Mouse (Mus musculus) kidney, embryonic 14.5 days (tissue): ENCODE data around the gene Cd86. TPM values are rescaled to one million over a fixed set of nuclear protein-coding genes. Genes with fewer than 3 reads are reported as not detected.

ENCODE experiments used
- ATAC-seq: fragments of 200-750 bp; cut with Nextera tagmentation; 2 replicates; pipeline ENCODE4 v1.8.0; 2017; ENCODE audit warnings: moderate number of reproducible peaks, mild to moderate bottlenecking, moderate TSS enrichment, moderate library complexity; ENCODE audit not compliant: low FRiP score, low TSS enrichment
- H3K27ac ChIP-seq: fragments of 300-500 bp; sonication (generic); 2 replicates; pipeline ENCODE4 v1.5.1; 2014; ENCODE audit warnings: low read depth, mild to moderate bottlenecking, low read length, moderate library complexity, mixed read lengths
- H3K27me3 ChIP-seq: fragments of 300-500 bp; sonication (generic); 2 replicates; pipeline ENCODE4 v1.6.1; 2014; ENCODE audit warnings: mild to moderate bottlenecking, low read length; ENCODE audit not compliant: control insufficient read depth, insufficient read depth
- H3K36me3 ChIP-seq: fragments of 300-500 bp; sonication (generic); 2 replicates; pipeline ENCODE4 v1.6.1; 2014; ENCODE audit warnings: low read length, mixed read lengths; ENCODE audit not compliant: control insufficient read depth, insufficient read depth
- H3K4me1 ChIP-seq: fragments of 300-500 bp; sonication (generic); 2 replicates; pipeline ENCODE4 v1.6.1; 2014; ENCODE audit warnings: low read length, mixed read lengths; ENCODE audit not compliant: control insufficient read depth, insufficient read depth
- H3K4me2 ChIP-seq: fragments of 300-500 bp; sonication (generic); replicated peaks from 2 replicates; pipeline ENCODE4 v1.6.1; 2014; ENCODE audit warnings: low read depth, mild to moderate bottlenecking, low read length
- H3K4me3 ChIP-seq: fragments of 300-500 bp; sonication (generic); 2 replicates; pipeline ENCODE4 v1.5.1; 2014; ENCODE audit warnings: mild to moderate bottlenecking, low read length
- H3K9ac ChIP-seq: fragments of 300-500 bp; sonication (generic); 2 replicates; pipeline ENCODE4 v1.6.1; 2014; ENCODE audit warnings: low read depth, mild to moderate bottlenecking, low read length, moderate library complexity
- H3K9me3 ChIP-seq: fragments of 300-500 bp; sonication (generic); 2 replicates; pipeline ENCODE4 v1.6.1; 2016; ENCODE audit warnings: low read length; ENCODE audit not compliant: control insufficient read depth
- WGBS: fragments of 180-500 bp; shearing (Covaris S2); extraction: QIAGEN DNeasy Blood & Tissue Kit; methylation state at CpG from one replicate; pipeline ENCODE4 v1.1.7; 2014; 5-methylcytosine and 5-hydroxymethylcytosine counted together
- polyA plus RNA-seq: library from polyadenylated mRNA; unstranded; fragments of >200 nt; fragmentation: Nextera tagmentation; extraction: Ambion mirVana; gene quantifications from 2 replicates; pipeline ENCODE4 v1.2.1, GENCODE M21; 2014

Gene Cd86
- polyA plus RNA-seq, 1 experiment from 2014 or later, result 1.2 TPM

GRCm38 (mm10) chr16:36645124-36645523 lies 20.8 kb downstream of the Cd86 start:
- no peaks in the 10 kb centered on the region for H3K9me3 ChIP-seq
- H3K36me3 ChIP-seq, result no peaks in the 10 kb centered on the region
- H3K27me3 ChIP-seq, result no peaks in the 10 kb centered on the region
- no peak overlapping the region for H3K4me2 ChIP-seq
- H3K27ac ChIP-seq, result no peak overlapping the region
- H3K4me3 ChIP-seq, result no peak overlapping the region
- no peak for ATAC-seq
- no peak overlapping the region for H3K9ac ChIP-seq
- 78% methylated on average over 6 of the region's 6 CpGs for WGBS
- H3K4me1 ChIP-seq, result no peaks in the 10 kb centered on the region

GRCm38 (mm10) chr16:36642696-36643046 lies 23.2 kb downstream of the Cd86 start:
- Histone ChIP-seq H3K9me3 (peaks cover 2% of the 10 kb centered on the region; the same call in 1 of the 2 replicates), H3K4me3 (no peak overlapping the region), H3K4me2 (no peak overlapping the region), H3K4me1 (no peaks in the 10 kb centered on the region), H3K27me3 (no peaks in the 10 kb centered on the region), H3K36me3 (no peaks in the 10 kb centered on the region), H3K9ac (no peak overlapping the region), H3K27ac (no peak overlapping the region)
- WGBS, result 88% methylated on average over 5 of the region's 5 CpGs
- no peak for ATAC-seq

GRCm38 (mm10) chr16:36641830-36642695 lies 23.8 kb downstream of the Cd86 start:
- no peak overlapping the region for H3K4me2 ChIP-seq
- no peaks in the 10 kb centered on the region for H3K36me3 ChIP-seq
- WGBS, result 72% methylated on average over 14 of the region's 14 CpGs
- ATAC-seq, result no peak
- no peaks in the 10 kb centered on the region for H3K4me1 ChIP-seq
- H3K27ac ChIP-seq, result no peak overlapping the region
- H3K9ac ChIP-seq, result no peak overlapping the region
- peaks cover 2% of the 10 kb centered on the region; the same call in 1 of the 2 replicates for H3K9me3 ChIP-seq
- H3K4me3 ChIP-seq, result no peak overlapping the region
- no peaks in the 10 kb centered on the region for H3K27me3 ChIP-seq

GRCm38 (mm10) chr16:36640993-36641392 lies 24.9 kb downstream of the Cd86 start:
- Histone ChIP-seq H3K4me3 (no peak overlapping the region), H3K9me3 (peaks cover 2% of the 10 kb centered on the region; the same call in 1 of the 2 replicates), H3K9ac (no peak overlapping the region), H3K27me3 (no peaks in the 10 kb centered on the region), H3K4me2 (no peak overlapping the region), H3K4me1 (no peaks in the 10 kb centered on the region), H3K27ac (no peak overlapping the region), H3K36me3 (no peaks in the 10 kb centered on the region)
- 73% methylated on average over 5 of the region's 5 CpGs for WGBS
- no peak for ATAC-seq

GRCm38 (mm10) chr16:36639812-36640504 lies 25.9 kb downstream of the Cd86 start:
- no peaks in the 10 kb centered on the region for H3K36me3 ChIP-seq
- no peak overlapping the region for H3K4me3 ChIP-seq
- peaks cover 2% of the 10 kb centered on the region; the same call in 1 of the 2 replicates for H3K9me3 ChIP-seq
- no peaks in the 10 kb centered on the region for H3K4me1 ChIP-seq
- ATAC-seq, result no peak
- no peak overlapping the region for H3K9ac ChIP-seq
- no peak overlapping the region for H3K4me2 ChIP-seq
- no peaks in the 10 kb centered on the region for H3K27me3 ChIP-seq
- H3K27ac ChIP-seq, result no peak overlapping the region
- WGBS, result 91% methylated on average over 16 of the region's 16 CpGs

GRCm38 (mm10) chr16:36636800-36637199 lies 29.1 kb downstream of the Cd86 start:
- 48% methylated on average over 4 of the region's 4 CpGs for WGBS
- H3K9me3 ChIP-seq, result peaks cover 2% of the 10 kb centered on the region; the same call in 1 of the 2 replicates
- no peak for ATAC-seq
- no peak overlapping the region for H3K4me3 ChIP-seq
- no peak overlapping the region for H3K4me2 ChIP-seq
- H3K27me3 ChIP-seq, result no peaks in the 10 kb centered on the region
- no peaks in the 10 kb centered on the region for H3K36me3 ChIP-seq
- no peak overlapping the region for H3K27ac ChIP-seq
- H3K9ac ChIP-seq, result no peak overlapping the region
- H3K4me1 ChIP-seq, result no peaks in the 10 kb centered on the region

- Histone ChIP-seq H3K36me3 (no peaks in the 10 kb centered on the region), H3K27me3 (no peaks in the 10 kb centered on the region), H3K4me3 (no peak overlapping the region), H3K4me1 (no peaks in the 10 kb centered on the region), H3K27ac (no peak overlapping the region), H3K4me2 (no peak overlapping the region), H3K9me3 (peaks cover 2% of the 10 kb centered on the region; the same call in 1 of the 2 replicates), H3K9ac (no peak overlapping the region)
- ATAC-seq, result no peak
- 83% methylated on average over 23 of the region's 23 CpGs for WGBS
These were observed 30.7 kb downstream of the Cd86 start for GRCm38 (mm10) chr16:36634971-36635710.

- Histone ChIP-seq H3K36me3 (no peaks in the 10 kb centered on the region), H3K4me2 (no peak overlapping the region), H3K9ac (no peak overlapping the region), H3K27ac (no peak overlapping the region), H3K27me3 (no peaks in the 10 kb centered on the region), H3K4me3 (no peak overlapping the region), H3K4me1 (no peaks in the 10 kb centered on the region), H3K9me3 (peaks cover 2% of the 10 kb centered on the region; the same call in 1 of the 2 replicates)
- WGBS, result 90% methylated on average over 2 of the region's 2 CpGs
- ATAC-seq, result no peak
These were observed 31.5 kb downstream of the Cd86 start for GRCm38 (mm10) chr16:36634421-36634820.
